Mouse (Mus musculus) granulocyte monocyte progenitor cell, adult 5-6 weeks (primary cell): Measurements from ENCODE around the gene Lad1. TPM values are rescaled to one million over a fixed set of nuclear protein-coding genes. Genes with fewer than 3 reads are reported as not detected.

Experiments
- ATAC-seq: replicated peaks from 2 replicates; pipeline ENCODE4 v1.8.0; 2016; ENCODE audit warnings: mild to moderate bottlenecking, moderate TSS enrichment, inconsistent platforms; ENCODE audit not compliant: poor library complexity, severe bottlenecking
- total RNA-seq, 2 experiments: library from RNA; stranded (forward) in 1 of 2; stranded (reverse) in 1 of 2; fragments of 200-712, 200-1000 nt in 1 of 2; fragments of >200 nt in 1 of 2; fragmentation: Nextera tagmentation in 1 of 2; gene quantifications; 2 replicates each; pipeline ENCODE4 v1.2.3; 2014 to 2017

The Lad1 gene
- total RNA-seq, 2 experiments from 2014 or later, result not detected

DNA sequence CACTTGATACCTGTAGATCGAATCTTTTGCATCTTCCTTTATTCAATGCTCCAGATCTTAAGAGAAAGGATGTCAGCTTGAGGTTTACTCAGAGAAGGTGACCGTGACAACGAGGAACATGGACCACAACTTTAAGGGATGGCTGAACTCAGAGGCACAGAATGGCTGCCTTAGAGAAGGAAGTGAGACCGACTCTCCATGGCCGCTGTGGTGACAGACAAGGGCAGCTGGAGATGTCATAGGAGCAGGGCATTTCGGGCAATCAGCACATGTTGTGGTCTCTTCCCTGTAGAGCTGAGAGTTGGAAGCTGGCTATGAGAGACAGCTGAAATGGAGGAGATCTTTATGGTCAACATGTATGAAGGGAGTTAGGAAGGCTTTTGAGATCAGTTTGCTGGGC lies 46.4 kb downstream of the Lad1 start:
- peak; percentile 47; the same call in 1 of the 2 replicates for ATAC-seq

DNA sequence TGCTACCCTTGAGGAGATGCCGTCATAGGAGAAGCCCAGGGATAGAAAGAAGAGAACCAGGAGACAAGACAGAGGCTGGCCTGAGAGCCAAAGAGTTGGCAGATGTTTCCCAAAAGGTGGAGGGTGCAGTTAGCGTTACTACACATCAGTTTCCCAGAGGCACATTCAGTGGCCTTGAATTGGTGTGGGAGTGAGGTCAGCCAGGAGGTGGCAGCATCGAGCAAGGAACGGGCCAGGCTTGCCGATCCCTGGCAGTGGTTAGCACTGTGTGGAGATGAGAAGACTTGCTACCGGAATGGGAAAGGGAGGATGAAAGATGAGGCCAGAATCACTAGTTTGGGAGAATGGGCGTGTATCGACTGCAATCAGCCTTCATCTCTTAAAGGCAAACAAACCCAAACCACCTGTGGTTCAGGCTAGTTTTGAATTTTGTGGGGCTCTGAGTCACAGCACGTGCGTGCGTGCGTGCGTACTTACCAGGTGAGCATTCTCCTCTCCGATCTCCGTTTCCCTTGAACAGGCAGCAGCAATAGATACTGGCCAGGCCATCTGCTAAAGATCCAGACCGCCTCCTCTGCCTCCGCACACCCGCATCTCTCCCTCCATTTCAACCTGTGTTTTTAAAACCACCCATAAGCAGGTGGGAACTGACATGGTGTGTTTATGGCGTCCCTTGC lies 47.3 kb downstream of the Lad1 start:
- ATAC-seq, result peak; percentile 88

DNA sequence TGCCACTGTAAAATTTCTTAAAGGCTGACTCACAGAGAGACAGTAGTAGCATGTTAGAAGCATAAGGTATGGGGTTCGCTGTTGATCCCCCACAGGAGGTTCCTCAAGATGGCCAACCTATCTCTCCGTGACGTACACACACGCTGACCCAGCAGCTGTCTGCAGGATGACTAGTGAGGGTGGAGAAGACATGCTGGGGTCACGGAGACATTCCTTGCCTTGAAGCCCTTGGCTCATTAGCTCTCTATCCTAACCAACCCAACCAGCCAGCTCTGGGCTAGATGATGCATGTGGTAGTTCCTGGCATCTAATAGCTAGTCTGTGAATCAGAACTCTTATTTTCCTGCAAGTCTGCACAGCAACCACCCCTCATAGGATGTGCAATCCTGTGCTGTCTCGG lies 50.2 kb downstream of the Lad1 start:
- ATAC-seq, result no peak

DNA sequence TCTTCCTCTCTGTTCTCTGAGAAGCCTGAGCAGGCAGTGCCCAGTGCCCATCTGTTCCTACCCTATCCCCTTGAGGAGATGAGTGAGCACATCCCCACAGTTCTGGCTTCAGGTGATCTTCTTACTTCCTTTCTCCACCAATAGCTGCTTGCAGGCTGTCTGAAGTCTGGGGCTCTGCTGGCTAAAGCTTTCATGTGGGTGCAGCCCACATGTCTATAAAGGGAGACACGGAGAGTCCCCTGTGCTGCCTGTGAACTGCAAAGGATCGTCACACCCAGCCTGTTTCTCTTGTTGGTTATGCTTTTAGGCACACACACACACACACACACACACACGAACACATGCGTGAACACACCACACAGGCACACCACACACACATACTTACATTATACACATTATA lies 54.6 kb downstream of the Lad1 start:
- ATAC-seq, result no peak

DNA sequence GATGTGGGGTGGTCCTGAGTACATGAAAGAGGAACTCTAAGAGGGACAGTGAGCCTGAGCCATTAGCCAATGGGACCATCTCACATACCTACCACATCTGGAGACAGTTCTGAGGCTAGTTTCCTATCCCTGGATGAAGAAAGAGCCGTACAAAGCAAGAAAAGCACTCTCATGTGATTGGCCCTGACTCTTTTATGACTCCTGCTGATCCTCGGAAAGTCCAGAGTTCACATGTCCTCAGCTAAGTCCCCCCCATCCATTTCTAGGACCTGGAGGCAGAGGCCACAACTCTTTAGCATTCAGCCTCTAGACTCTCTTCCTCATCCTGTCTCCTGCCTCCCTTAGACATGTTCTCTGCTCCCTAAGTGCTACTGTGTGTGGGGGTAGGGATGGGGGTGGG lies 58.9 kb downstream of the Lad1 start:
- ATAC-seq, result no peak

DNA sequence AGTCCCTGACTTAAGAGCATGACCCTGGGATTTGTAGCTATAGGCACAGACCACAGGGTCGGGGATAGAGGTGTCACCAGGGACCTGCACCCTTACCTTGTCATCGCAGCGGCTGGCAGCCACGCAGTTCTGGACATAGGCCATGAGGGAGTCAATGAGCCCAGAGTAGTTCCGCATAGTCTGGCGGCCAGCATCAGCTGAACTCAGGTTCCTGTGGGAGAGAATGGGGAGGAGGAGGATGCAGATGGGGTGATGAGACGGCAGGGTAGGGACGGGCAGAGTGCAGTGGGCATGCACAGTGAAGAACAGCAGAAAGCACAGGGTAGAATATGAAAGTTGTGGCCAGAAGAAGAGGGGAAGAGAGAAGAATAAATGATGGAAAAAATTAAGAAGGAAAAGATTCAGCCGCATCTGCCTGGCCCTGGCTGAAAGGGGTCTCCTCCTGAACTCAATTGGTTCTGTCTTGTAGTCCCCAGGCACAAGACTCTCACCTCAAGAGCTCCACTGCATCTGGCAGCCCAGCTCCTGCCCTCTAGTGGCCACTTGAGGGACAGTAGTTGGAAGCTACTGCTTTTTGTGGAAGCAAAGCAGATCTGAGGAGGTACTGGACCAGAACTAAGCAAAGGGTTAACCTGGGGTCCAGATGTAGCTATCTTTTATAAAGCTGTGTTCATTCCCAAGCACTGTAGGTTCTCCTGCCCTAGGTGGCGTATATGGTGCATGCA lies 64.1 kb downstream of the Lad1 start:
- peak; percentile 82 for ATAC-seq

Other genes with a start within 250 kb of the Lad1 start
- gene Nav1, start 211.3 kb upstream of the Lad1 start, total RNA-seq (2014; fragmentation: Nextera tagmentation), result 16.3 and 19.8 TPM in 2 replicates
- gene Nav1, start 211.3 kb upstream of the Lad1 start, total RNA-seq (2017), result 2.9 and 3.6 TPM in 2 replicates
- gene Csrp1, start 98.5 kb upstream of the Lad1 start, total RNA-seq (2014; fragmentation: Nextera tagmentation), result 130 and 138 TPM in 2 replicates
- 104 and 135 TPM in 2 replicates for gene Csrp1, start 98.5 kb upstream of the Lad1 start, total RNA-seq (2017)
- gene Phlda3, start 52.5 kb upstream of the Lad1 start, total RNA-seq (2014; fragmentation: Nextera tagmentation), result 1.9 TPM in 1 of 2 replicates, not detected in the other
- 0.17 and 1.0 TPM in 2 replicates for gene Phlda3, start 52.5 kb upstream of the Lad1 start, total RNA-seq (2017)
- gene Tnni1, start 39.2 kb upstream of the Lad1 start, total RNA-seq (2014; fragmentation: Nextera tagmentation), result not detected in 2 replicates
- gene Tnni1, start 39.2 kb upstream of the Lad1 start, total RNA-seq (2017), result not detected in 2 replicates
- not detected in 2 replicates for gene Tnnt2, start 17.8 kb downstream of the Lad1 start, total RNA-seq (2014; fragmentation: Nextera tagmentation)
- gene Tnnt2, start 17.8 kb downstream of the Lad1 start, total RNA-seq (2017), result not detected in 2 replicates
- not detected in 2 replicates for gene Pkp1, start 100.6 kb downstream of the Lad1 start, total RNA-seq (2014; fragmentation: Nextera tagmentation)
- gene Pkp1, start 100.6 kb downstream of the Lad1 start, total RNA-seq (2017), result not detected in 2 replicates
- not detected in 2 replicates for gene Igfn1, start 187.7 kb downstream of the Lad1 start, total RNA-seq (2014; fragmentation: Nextera tagmentation)
- not detected in 2 replicates for gene Igfn1, start 187.7 kb downstream of the Lad1 start, total RNA-seq (2017)
- gene Tmem9, start 189.6 kb downstream of the Lad1 start, total RNA-seq (2014; fragmentation: Nextera tagmentation), result 5.8 and 14.0 TPM in 2 replicates
- 4.4 and 8.1 TPM in 2 replicates for gene Tmem9, start 189.6 kb downstream of the Lad1 start, total RNA-seq (2017)
- not detected in 2 replicates for gene Ascl5, start 232.2 kb downstream of the Lad1 start, total RNA-seq (2014; fragmentation: Nextera tagmentation)
- not detected in 2 replicates for gene Ascl5, start 232.2 kb downstream of the Lad1 start, total RNA-seq (2017)
- gene Cacna1s, start 234.2 kb downstream of the Lad1 start, total RNA-seq (2014; fragmentation: Nextera tagmentation), result not detected in 2 replicates
- not detected in 2 replicates for gene Cacna1s, start 234.2 kb downstream of the Lad1 start, total RNA-seq (2017)